Mouse (Mus musculus) lung, embryonic 14.5 days (tissue): ENCODE results near the gene Acsf3. TPM values are rescaled to one million over a fixed set of nuclear protein-coding genes. Genes with fewer than 3 reads are reported as not detected.

Source experiments
- ATAC-seq: fragments of 200-750 bp; cut with Nextera tagmentation; 2 replicates; pipeline ENCODE4 v1.8.0; 2017; ENCODE audit warnings: mild to moderate bottlenecking, moderate TSS enrichment, moderate library complexity; ENCODE audit not compliant: insufficient read depth
- DNase-seq: peaks from one replicate; pipeline ENCODE4 v3.0.0-alpha.2; 2015
- H3K27ac ChIP-seq: fragments of 300-500 bp; sonication (generic); 2 replicates; pipeline ENCODE4 v1.5.1; 2014; ENCODE audit warnings: low read depth, mild to moderate bottlenecking, moderate library complexity
- H3K27me3 ChIP-seq: fragments of 300-500 bp; sonication (generic); 2 replicates; pipeline ENCODE4 v1.6.1; 2014; ENCODE audit warnings: low read length, control low read depth; ENCODE audit not compliant: insufficient read depth
- H3K36me3 ChIP-seq: fragments of 300-500 bp; sonication (generic); 2 replicates; pipeline ENCODE4 v1.6.1; 2014; ENCODE audit warnings: control low read depth; ENCODE audit not compliant: insufficient read depth
- H3K4me1 ChIP-seq: fragments of 300-500 bp; sonication (generic); 2 replicates; pipeline ENCODE4 v1.6.1; 2014; ENCODE audit warnings: antibody characterized with exemption, control low read depth; ENCODE audit not compliant: insufficient read depth
- H3K4me2 ChIP-seq: fragments of 300-500 bp; sonication (generic); 2 replicates; pipeline ENCODE4 v1.6.1; 2014; ENCODE audit warnings: mild to moderate bottlenecking
- H3K4me3 ChIP-seq: fragments of 300-500 bp; sonication (generic); 2 replicates; pipeline ENCODE4 v1.5.1; 2014; ENCODE audit warnings: low read depth, low read length
- H3K9ac ChIP-seq: fragments of 300-500 bp; sonication (generic); 2 replicates; pipeline ENCODE4 v1.6.1; 2014
- H3K9me3 ChIP-seq: fragments of 300-500 bp; sonication (generic); 2 replicates; pipeline ENCODE4 v1.6.1; 2016; ENCODE audit warnings: low read depth, low read length, control low read depth
- CTCF ChIP-seq: IDR thresholded peaks from 2 replicates; pipeline ENCODE4 v1.5.1; 2016; ENCODE audit warnings: antibody characterized with exemption, low read depth
- WGBS: fragments of 180-500 bp; shearing (Covaris S2); extraction: QIAGEN DNeasy Blood & Tissue Kit; methylation state at CpG from one replicate; pipeline ENCODE4 v1.1.7; 2014; 5-methylcytosine and 5-hydroxymethylcytosine counted together
- polyA plus RNA-seq: library from polyadenylated mRNA; unstranded; fragments of >200 nt; fragmentation: Nextera tagmentation; extraction: Ambion mirVana; gene quantifications from 2 replicates; pipeline ENCODE4 v1.2.1, GENCODE M21; 2014

Gene Acsf3
- polyA plus RNA-seq, 1 experiment from 2014 or later = 17.7 TPM

DNA sequence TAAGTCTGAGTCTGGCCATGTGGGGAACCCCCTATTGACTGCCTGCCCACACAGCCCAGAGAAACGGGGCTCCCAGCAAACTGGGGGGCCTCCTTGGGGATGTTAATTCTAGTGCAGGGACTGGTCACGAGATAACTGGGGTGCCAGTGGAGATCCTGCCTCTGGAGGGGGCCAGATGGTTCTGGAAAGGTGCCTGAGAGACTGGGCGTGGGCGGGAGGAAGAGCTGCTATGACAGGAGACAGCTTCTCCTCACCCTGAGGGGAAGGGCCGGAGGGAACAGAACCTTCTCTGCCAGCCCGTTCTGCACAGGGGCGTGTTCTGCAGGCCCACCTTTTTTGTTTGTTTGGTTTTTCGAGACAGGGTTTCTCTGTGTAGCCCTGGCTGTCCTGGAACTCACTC, 90.9 kb downstream of the Acsf3 start:
- Histone ChIP-seq H3K9me3 (peaks cover 9% of the 10 kb centered on the region; the same call in 1 of the 2 replicates), H3K27me3 (no peaks in the 10 kb centered on the region), H3K9ac (no peak overlapping the region), H3K4me1 (no peaks in the 10 kb centered on the region), H3K27ac (no peak overlapping the region), H3K4me2 (no peak overlapping the region), H3K4me3 (no peak overlapping the region), H3K36me3 (no peaks in the 10 kb centered on the region)
- WGBS = 79% methylated on average over 8 of the region's 8 CpGs
- no peak for TF ChIP-seq CTCF
- no peak for DNase-seq
- no peak for ATAC-seq

Other genes starting within 250 kb of the Acsf3 start
- 26.6 and 27.7 TPM in 2 replicates for gene Piezo1, start 224.2 kb upstream of the Acsf3 start, polyA plus RNA-seq
- 47.1 and 50.3 TPM in 2 replicates for gene Cdt1, start 207.5 kb upstream of the Acsf3 start, polyA plus RNA-seq
- 338 and 366 TPM in 2 replicates for gene Aprt, start 198.6 kb upstream of the Acsf3 start, polyA plus RNA-seq
- gene Galns, start 164.0 kb upstream of the Acsf3 start, polyA plus RNA-seq = 11.7 and 12.5 TPM in 2 replicates
- 49.7 and 57.2 TPM in 2 replicates for gene Trappc2l, start 163.8 kb upstream of the Acsf3 start, polyA plus RNA-seq
- gene Pabpn1l, start 152.7 kb upstream of the Acsf3 start, polyA plus RNA-seq = not detected in 2 replicates
- 4.7 and 5.7 TPM in 2 replicates for gene Cbfa2t3, start 76.4 kb upstream of the Acsf3 start, polyA plus RNA-seq
- 0.07 TPM in 1 of 2 replicates, not detected in the other for gene Cdh15, start 72.5 kb downstream of the Acsf3 start, polyA plus RNA-seq